Mouse (Mus musculus) macrophage (primary cell): Measurements from ENCODE around the gene Atp2a1. TPM values are rescaled to one million over a fixed set of nuclear protein-coding genes. Genes with fewer than 3 reads are reported as not detected.
A peak's percentile ranks its signal among the peaks of the same experiment; 100 is the strongest.
"Not testable (repeated sequence)": the region's sequence is repeated elsewhere in the genome, so short reads cannot be mapped to it uniquely, and the experiment has no call there.

ENCODE experiments used
- H3K27ac ChIP-seq: fragments of 350-480 bp; formaldehyde crosslinking; 2 replicates; pipeline ENCODE4 v1.9.0; 2021
- H3K36me3 ChIP-seq: fragments of 350-480 bp; formaldehyde crosslinking; 2 replicates; pipeline ENCODE4 v1.9.0; 2021; ENCODE audit errors: inconsistent target
- H3K4me3 ChIP-seq: fragments of 350-480 bp; formaldehyde crosslinking; 2 replicates; pipeline ENCODE4 v1.9.0; 2021; ENCODE audit errors: inconsistent target
- H3K79me2 ChIP-seq: fragments of 350-480 bp; formaldehyde crosslinking; 2 replicates; pipeline ENCODE4 v1.9.0; 2021; ENCODE audit errors: inconsistent target
- WGBS: methylation state at CpG from one replicate; pipeline ENCODE4 v1.1.7; 2026; ENCODE audit warnings: inconsistent platforms; ENCODE audit not compliant: missing documents; 5-methylcytosine and 5-hydroxymethylcytosine counted together
- polyA plus RNA-seq: library from polyadenylated mRNA; stranded (reverse); fragments of 250-400 nt; gene quantifications from 3 replicates; pipeline ENCODE4 v1.2.4, GENCODE M21; 2018; ENCODE audit warnings: inconsistent platforms

Gene Atp2a1
- polyA plus RNA-seq, 1 experiment from 2014 or later: not detected

GRCm38 (mm10) chr7:126428154-126428553 is 34.8 kb downstream of the Atp2a1 start:
- Histone ChIP-seq H3K4me3 (peak overlapping the region; percentile 45; the same call in 1 of the 2 replicates), H3K36me3 (no peaks in the 10 kb centered on the region), H3K27ac (no peak overlapping the region), H3K79me2 (peaks cover 4% of the 10 kb centered on the region; the same call in 1 of the 2 replicates)
- WGBS: 47% methylated on average over 4 of the region's 4 CpGs

- H3K79me2 ChIP-seq: peaks cover 4% of the 10 kb centered on the region; the same call in 1 of the 2 replicates
- 89% methylated on average over 11 of the region's 13 CpGs for WGBS
- no peaks in the 10 kb centered on the region for H3K36me3 ChIP-seq
- H3K4me3 ChIP-seq: no peak overlapping the region
- H3K27ac ChIP-seq: no peak overlapping the region
Measured at GRCm38 (mm10) chr7:126427323-126427860, 35.5 kb downstream of the Atp2a1 start.

- 48% methylated on average over 6 of the region's 6 CpGs for WGBS
- Histone ChIP-seq H3K4me3 (no peak overlapping the region), H3K27ac (no peak overlapping the region), H3K36me3 (no peaks in the 10 kb centered on the region), H3K79me2 (no peaks in the 10 kb centered on the region)
Measured at GRCm38 (mm10) chr7:126424161-126424560, 38.7 kb downstream of the Atp2a1 start.

- WGBS: 54% methylated on average over 5 of the region's 5 CpGs
- Histone ChIP-seq H3K79me2 (no peaks in the 10 kb centered on the region), H3K27ac (no peak overlapping the region), H3K4me3 (no peak overlapping the region), H3K36me3 (no peaks in the 10 kb centered on the region)
Measured at GRCm38 (mm10) chr7:126421756-126422155, 41.2 kb downstream of the Atp2a1 start.

- no peak overlapping the region for H3K4me3 ChIP-seq
- H3K36me3 ChIP-seq: no peaks in the 10 kb centered on the region
- no peaks in the 10 kb centered on the region for H3K79me2 ChIP-seq
- H3K27ac ChIP-seq: no peak overlapping the region
- 42% methylated on average over 3 of the region's 3 CpGs for WGBS
Measured at GRCm38 (mm10) chr7:126418496-126418895, 44.4 kb downstream of the Atp2a1 start.

- 93% methylated on average over 4 of the region's 4 CpGs for WGBS
- Histone ChIP-seq H3K4me3 (no peak overlapping the region), H3K36me3 (no peaks in the 10 kb centered on the region), H3K27ac (no peak overlapping the region), H3K79me2 (no peaks in the 10 kb centered on the region)
Measured at GRCm38 (mm10) chr7:126417606-126418005, 45.3 kb downstream of the Atp2a1 start.

- no peak overlapping the region for H3K27ac ChIP-seq
Measured at GRCm38 (mm10) chr7:126417045-126417444, 45.9 kb downstream of the Atp2a1 start.

GRCm38 (mm10) chr7:126416615-126417014 is 46.3 kb downstream of the Atp2a1 start:
- 39% methylated on average over 2 of the region's 2 CpGs for WGBS
- Histone ChIP-seq H3K36me3 (no peaks in the 10 kb centered on the region), H3K79me2 (no peaks in the 10 kb centered on the region), H3K27ac (no peak overlapping the region), H3K4me3 (no peak overlapping the region)

More at GRCm38 (mm10) chr7:126417045-126417444, 45.9 kb downstream of the Atp2a1 start:
- Histone ChIP-seq H3K79me2 (no peaks in the 10 kb centered on the region), H3K4me3 (no peak overlapping the region), H3K36me3 (no peaks in the 10 kb centered on the region)
- 68% methylated on average over 8 of the region's 8 CpGs for WGBS

- no peak within 1 kb of the TSS for H3K27ac ChIP-seq
- no peaks in the 10 kb centered on the region for H3K79me2 ChIP-seq
- no peaks in the 10 kb centered on the region for H3K36me3 ChIP-seq
- H3K4me3 ChIP-seq: no peak within 1 kb of the TSS
- WGBS: 89% methylated on average over 6 of the region's 6 CpGs
Measured at GRCm38 (mm10) chr7:126414725-126415124, 48.2 kb downstream of the Atp2a1 start, which contains the start of gene Cd19. Gene Cd19, minus strand, starts transcription at chr7:126414889.

- Histone ChIP-seq H3K36me3 (no peaks in the 10 kb centered on the region), H3K27ac (no peak overlapping the region), H3K79me2 (no peaks in the 10 kb centered on the region), H3K4me3 (no peak overlapping the region)
- 95% methylated on average over 4 of the region's 4 CpGs for WGBS
Measured at GRCm38 (mm10) chr7:126411061-126411460, 51.8 kb downstream of the Atp2a1 start.

GRCm38 (mm10) chr7:126408686-126409085 is 54.2 kb downstream of the Atp2a1 start:
- Histone ChIP-seq H3K36me3 (no peaks in the 10 kb centered on the region), H3K27ac (no peak overlapping the region), H3K79me2 (no peaks in the 10 kb centered on the region), H3K4me3 (no peak overlapping the region)
- WGBS: 85% methylated on average over 2 of the region's 2 CpGs

- H3K4me3 ChIP-seq, H3K27ac ChIP-seq, H3K79me2 ChIP-seq, H3K36me3 ChIP-seq: not testable (repeated sequence)
- WGBS: 84% methylated on average over 4 of the region's 8 CpGs
Measured at GRCm38 (mm10) chr7:126402518-126402917, 60.4 kb downstream of the Atp2a1 start.

GRCm38 (mm10) chr7:126399548-126399947 is 63.4 kb downstream of the Atp2a1 start:
- 6% methylated on average over 5 of the region's 5 CpGs for whole genome bisulfite sequencing
- no peaks in the 10 kb centered on the region for H3K79me2 ChIP-seq
- H3K27ac ChIP-seq: no peak overlapping the region
- no peak overlapping the region for H3K4me3 ChIP-seq
- no peaks in the 10 kb centered on the region for H3K36me3 ChIP-seq

- Histone ChIP-seq H3K36me3 (no peaks in the 10 kb centered on the region), H3K4me3 (no peak overlapping the region), H3K79me2 (no peaks in the 10 kb centered on the region), H3K27ac (no peak overlapping the region)
- WGBS: 80% methylated on average over 4 of the region's 4 CpGs
Measured at GRCm38 (mm10) chr7:126397822-126398221, 65.1 kb downstream of the Atp2a1 start.

- H3K27ac ChIP-seq: no peak overlapping the region
- 77% methylated on average over 6 of the region's 6 CpGs for WGBS
Measured at GRCm38 (mm10) chr7:126397221-126397620, 65.7 kb downstream of the Atp2a1 start.

More at GRCm38 (mm10) chr7:126397221-126397620, 65.7 kb downstream of the Atp2a1 start:
- Histone ChIP-seq H3K36me3 (no peaks in the 10 kb centered on the region), H3K4me3 (no peak overlapping the region), H3K79me2 (no peaks in the 10 kb centered on the region)
